Mouse (Mus musculus) neural tube, embryonic 15.5 days (tissue): ENCODE results near the gene Awat2. TPM values are rescaled to one million over a fixed set of nuclear protein-coding genes. Genes with fewer than 3 reads are reported as not detected.

ENCODE experiments used
- ATAC-seq: fragments of 200-750 bp; cut with Nextera tagmentation; 2 replicates; pipeline ENCODE4 v1.8.0; 2017; ENCODE audit warnings: mild to moderate bottlenecking, moderate TSS enrichment, moderate library complexity; ENCODE audit not compliant: low FRiP score
- H3K27ac ChIP-seq: fragments of 300-500 bp; sonication (generic); replicated peaks from 2 replicates; pipeline ENCODE4 v1.5.1; 2015; ENCODE audit warnings: mild to moderate bottlenecking, inconsistent platforms
- H3K27me3 ChIP-seq: fragments of 300-500 bp; sonication (generic); replicated peaks from 2 replicates; pipeline ENCODE4 v1.6.1; 2015; ENCODE audit warnings: inconsistent platforms
- H3K36me3 ChIP-seq: fragments of 300-500 bp; sonication (generic); 2 replicates; pipeline ENCODE4 v1.6.1; 2015; ENCODE audit warnings: inconsistent platforms
- H3K4me1 ChIP-seq: fragments of 300-500 bp; sonication (generic); 2 replicates; pipeline ENCODE4 v1.6.1; 2015; ENCODE audit warnings: inconsistent platforms
- H3K4me2 ChIP-seq: fragments of 300-500 bp; sonication (generic); 2 replicates; pipeline ENCODE4 v1.6.1; 2015; ENCODE audit warnings: inconsistent platforms, mild to moderate bottlenecking, moderate library complexity
- H3K4me3 ChIP-seq: fragments of 300-500 bp; sonication (generic); replicated peaks from 2 replicates; pipeline ENCODE4 v1.5.1; 2015; ENCODE audit warnings: mild to moderate bottlenecking, inconsistent platforms
- H3K9ac ChIP-seq: fragments of 300-500 bp; sonication (generic); replicated peaks from 2 replicates; pipeline ENCODE4 v1.6.1; 2015; ENCODE audit warnings: mild to moderate bottlenecking, inconsistent platforms
- H3K9me3 ChIP-seq: fragments of 300-500 bp; sonication (generic); replicated peaks from 2 replicates; pipeline ENCODE4 v1.6.1; 2016; ENCODE audit warnings: inconsistent platforms
- WGBS: fragments of 180-500 bp; shearing (Covaris S2); methylation state at CpG from one replicate; pipeline ENCODE4 v1.1.7; 2015; ENCODE audit warnings: mixed read lengths; 5-methylcytosine and 5-hydroxymethylcytosine counted together
- microRNA counts: library from miRNA; unstranded; fragments of <30 nt; microRNA quantifications from one replicate; lab custom pipeline; 2016
- microRNA-seq: library from miRNA; unstranded; fragments of <30 nt; microRNA quantifications from one replicate; pipeline ENCODE4, GENCODE M21; 2017
- polyA plus RNA-seq: library from polyadenylated mRNA; unstranded; fragments of >200 nt; fragmentation: Nextera tagmentation; extraction: Ambion mirVana; gene quantifications from 2 replicates; pipeline ENCODE4 v1.2.1, GENCODE M21; 2015

The Awat2 gene
- polyA plus RNA-seq, 1 experiment from 2014 or later: 0.12 TPM

GRCm38 (mm10) chrX:100395026-100395425 is 47.5 kb downstream of the Awat2 start:
- Histone ChIP-seq H3K4me2 (no peak overlapping the region), H3K4me3 (no peak overlapping the region), H3K27me3 (no peaks in the 10 kb centered on the region), H3K9me3 (no peaks in the 10 kb centered on the region), H3K4me1 (no peaks in the 10 kb centered on the region), H3K9ac (no peak overlapping the region), H3K27ac (no peak overlapping the region), H3K36me3 (no peaks in the 10 kb centered on the region)
- no peak for ATAC-seq
- 71% methylated on average over 8 of the region's 8 CpGs for WGBS

- Histone ChIP-seq H3K27me3 (no peaks in the 10 kb centered on the region), H3K27ac (no peak overlapping the region), H3K4me1 (no peaks in the 10 kb centered on the region), H3K36me3 (no peaks in the 10 kb centered on the region), H3K4me3 (no peak overlapping the region), H3K4me2 (no peak overlapping the region), H3K9me3 (no peaks in the 10 kb centered on the region), H3K9ac (no peak overlapping the region)
- peak; percentile 50; the same call in 1 of the 2 replicates for ATAC-seq
- WGBS: 47% methylated on average over 7 of the region's 7 CpGs
Measured at GRCm38 (mm10) chrX:100394223-100394861, 48.2 kb downstream of the Awat2 start.

GRCm38 (mm10) chrX:100392304-100392703 is 50.2 kb downstream of the Awat2 start:
- H3K9me3 ChIP-seq: no peaks in the 10 kb centered on the region
- no peak overlapping the region for H3K4me2 ChIP-seq
- no peaks in the 10 kb centered on the region for H3K4me1 ChIP-seq
- H3K4me3 ChIP-seq: no peak overlapping the region
- H3K36me3 ChIP-seq: no peaks in the 10 kb centered on the region
- no peaks in the 10 kb centered on the region for H3K27me3 ChIP-seq
- ATAC-seq: no peak
- H3K9ac ChIP-seq: no peak overlapping the region
- WGBS: 40% methylated on average over 6 of the region's 6 CpGs
- H3K27ac ChIP-seq: no peak overlapping the region

- H3K36me3 ChIP-seq: no peaks in the 10 kb centered on the region
- no peaks in the 10 kb centered on the region for H3K4me1 ChIP-seq
- no peak for ATAC-seq
- H3K27ac ChIP-seq: no peak overlapping the region
- WGBS: 93% methylated on average over 1 of the region's 1 CpGs
- H3K4me2 ChIP-seq: no peak overlapping the region
- no peaks in the 10 kb centered on the region for H3K27me3 ChIP-seq
- no peaks in the 10 kb centered on the region for H3K9me3 ChIP-seq
- H3K9ac ChIP-seq: no peak overlapping the region
- no peak overlapping the region for H3K4me3 ChIP-seq
Measured at GRCm38 (mm10) chrX:100389887-100390286, 52.6 kb downstream of the Awat2 start.

- ATAC-seq: no peak
- H3K4me1 ChIP-seq: no peaks in the 10 kb centered on the region
- no peak overlapping the region for H3K4me2 ChIP-seq
- no peak overlapping the region for H3K9ac ChIP-seq
- no peak overlapping the region for H3K4me3 ChIP-seq
- H3K27ac ChIP-seq: no peak overlapping the region
- no peaks in the 10 kb centered on the region; the same call in 1 of the 2 replicates for H3K27me3 ChIP-seq
- no peaks in the 10 kb centered on the region for H3K9me3 ChIP-seq
- 86% methylated on average over 2 of the region's 2 CpGs for WGBS
- H3K36me3 ChIP-seq: no peaks in the 10 kb centered on the region
Measured at GRCm38 (mm10) chrX:100356974-100357373, 85.5 kb downstream of the Awat2 start.

MicroRNAs encoded within 50 kb of the gene (microRNA counts, 519-probe panel; counts per million panel counts)
- microRNA mmu-miR-676 (lab: Ali Mortazavi, UCI): 2,483 counts per million, percentile 57 among the panel's probes with 10 or more counts

Small RNA genes lying within 50 kb of the gene (microRNA-seq; reads per million reads assigned to microRNA genes)
- gene Mir676: 491 reads per million, percentile 73 among the genes with 10 or more reads in this experiment

Other genes with a start within 250 kb of the Awat2 start
- gene Otud6a, start 13.7 kb downstream of the Awat2 start, polyA plus RNA-seq: not detected in 2 replicates
- 25.3 and 29.8 TPM in 2 replicates for gene Igbp1, start 51.6 kb upstream of the Awat2 start, polyA plus RNA-seq
- not detected in 2 replicates for gene Dgat2l6, start 82.1 kb upstream of the Awat2 start, polyA plus RNA-seq
- gene Awat1, start 129.5 kb upstream of the Awat2 start, polyA plus RNA-seq: not detected in 2 replicates
- not detected in 2 replicates for gene P2ry4, start 152.2 kb upstream of the Awat2 start, polyA plus RNA-seq
- not detected in 2 replicates for gene Arr3, start 162.8 kb upstream of the Awat2 start, polyA plus RNA-seq
- 3.6 and 7.3 TPM in 2 replicates for gene Kif4, start 183.0 kb upstream of the Awat2 start, polyA plus RNA-seq
- gene Pdzd11, start 183.9 kb upstream of the Awat2 start, polyA plus RNA-seq: 89.3 and 91.5 TPM in 2 replicates